Mouse (Mus musculus) layer of hippocampus, adult 11-12 months (tissue): ENCODE data around the gene Fam217a.
"Not testable (repeated sequence)": the region's sequence is repeated elsewhere in the genome, so short reads cannot be mapped to it uniquely, and the experiment has no call there.

Experiments used
- DNase-seq: peaks from one replicate; pipeline ENCODE4 v3.0.0; 2022; ENCODE audit warnings: low spot score

Gene Fam217a

GRCm38 (mm10) chr13:34924210-34924609 lies at the start of gene Fam217a, which contains the start of gene 4933417A18Rik:
Fam217a (minus strand) TSS chr13:34924310.
4933417A18Rik (plus strand) TSS chr13:34924409.
- no peak for DNase-seq

- DNase-seq, result no peak
Observed at GRCm38 (mm10) chr13:34973770-34974169, 49.7 kb upstream of the Fam217a start.

DNA sequence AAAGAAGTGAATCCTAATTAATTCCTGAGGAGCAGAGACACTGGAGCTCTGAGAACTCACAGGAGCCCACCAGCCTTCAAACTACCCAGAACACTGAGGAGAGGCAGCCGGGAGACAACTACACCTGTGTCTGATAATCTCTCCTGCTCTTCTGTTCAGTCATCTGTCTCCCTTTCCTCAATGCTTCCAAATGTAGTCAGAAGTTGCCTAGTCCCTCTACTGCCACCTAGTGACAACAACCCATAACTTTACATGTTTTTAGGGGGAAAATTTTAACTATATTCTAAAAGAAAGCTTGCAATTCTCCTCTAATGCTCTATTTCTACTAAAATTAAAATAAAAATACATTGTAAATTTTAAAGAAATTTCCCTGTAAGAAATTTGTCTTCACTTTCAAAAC lies 49.0 kb upstream of the Fam217a start:
- DNase-seq, result no peak

DNA sequence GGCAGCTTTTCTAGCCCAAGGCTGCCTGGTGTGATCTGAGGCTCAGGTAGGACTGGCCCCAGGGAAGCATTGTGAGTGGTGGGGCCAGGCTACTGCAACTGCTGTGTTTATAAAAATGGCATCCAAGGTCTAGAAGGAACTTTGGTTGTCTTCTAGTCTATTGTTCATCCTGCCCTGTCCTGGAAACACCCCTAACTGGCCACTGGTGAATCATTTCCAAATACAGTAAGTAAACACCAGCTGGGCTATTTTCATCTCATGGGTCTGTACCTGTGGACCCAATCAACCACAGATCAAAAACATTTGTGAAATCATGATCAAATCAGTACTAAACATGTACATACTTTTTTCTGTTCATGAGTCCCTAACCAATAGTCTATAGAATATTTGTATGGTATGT lies 48.3 kb upstream of the Fam217a start:
- DNase-seq, result not testable (repeated sequence)

- DNase-seq, result not testable (repeated sequence)
Observed at GRCm38 (mm10) chr13:34965647-34966046, 41.5 kb upstream of the Fam217a start.

GRCm38 (mm10) chr13:34964866-34965265 lies 40.8 kb upstream of the Fam217a start:
- no peak for DNase-seq

- no peak for DNase-seq
Observed at GRCm38 (mm10) chr13:34964419-34964818, 40.3 kb upstream of the Fam217a start.

GRCm38 (mm10) chr13:34963511-34964397 lies 39.6 kb upstream of the Fam217a start, which contains the start of gene Eci3:
Eci3 (minus strand) TSS chr13:34963810.
- DNase-seq, result peak; percentile 12

- DNase-seq, result no peak
Observed at GRCm38 (mm10) chr13:34960996-34961770, 37.1 kb upstream of the Fam217a start.

- DNase-seq, result not testable (repeated sequence)
Observed at GRCm38 (mm10) chr13:34958158-34958557, 34.0 kb upstream of the Fam217a start.

GRCm38 (mm10) chr13:34956901-34957300 lies 32.8 kb upstream of the Fam217a start:
- DNase-seq, result no peak

- not testable (repeated sequence) for DNase-seq
Observed at GRCm38 (mm10) chr13:34951437-34951836, 27.3 kb upstream of the Fam217a start.

DNA sequence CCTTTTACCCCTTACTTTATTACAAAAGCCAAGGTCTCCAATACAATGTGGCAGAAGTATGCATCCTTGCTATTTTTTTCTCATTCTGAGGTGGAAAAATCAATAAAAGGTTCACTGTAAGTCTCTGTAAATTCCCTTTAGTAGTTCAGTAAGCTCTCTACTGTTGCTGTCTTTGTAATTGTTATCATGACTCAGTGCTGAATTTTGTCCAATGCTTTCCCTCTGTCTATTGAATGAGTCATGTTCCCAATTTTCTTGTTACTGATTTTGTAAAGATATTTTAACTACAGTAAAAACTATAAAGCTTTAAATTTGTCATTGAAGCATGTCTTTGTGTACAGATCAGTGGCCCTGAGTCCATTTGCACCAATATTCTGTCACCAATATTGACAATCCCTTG lies 18.3 kb upstream of the Fam217a start:
- DNase-seq, result no peak

DNA sequence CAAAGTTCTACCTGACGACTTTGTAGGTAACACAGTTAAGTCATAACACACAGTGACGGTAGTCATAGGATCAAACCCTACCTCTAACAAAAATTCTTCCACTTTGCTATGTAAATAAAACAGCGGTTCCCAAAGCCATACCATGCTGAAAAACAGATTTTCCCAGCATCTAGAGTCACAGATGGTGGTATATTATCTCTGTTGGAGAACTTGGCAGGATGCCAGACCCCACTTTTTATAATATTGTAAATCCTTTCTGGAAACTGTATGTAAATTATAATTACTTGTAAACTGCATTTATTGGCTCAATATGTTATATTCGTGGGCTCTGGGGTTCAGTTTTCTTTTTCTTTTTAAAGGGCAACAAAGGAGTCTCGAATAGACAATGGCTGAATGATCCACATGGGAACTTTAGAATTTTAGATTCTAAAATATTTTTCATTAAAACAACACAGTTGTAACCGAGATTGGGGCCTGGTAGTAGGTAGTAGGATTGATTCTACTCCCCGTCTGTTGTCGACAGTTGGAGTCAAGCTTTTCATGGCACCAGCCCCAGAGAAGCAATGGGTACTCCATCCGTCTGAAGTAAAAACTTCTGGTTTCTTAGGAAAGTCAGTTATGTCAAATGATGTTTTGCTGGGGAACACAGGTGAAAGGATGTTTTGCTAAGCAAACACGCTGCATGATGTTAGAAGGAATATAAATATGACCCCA lies 11.0 kb upstream of the Fam217a start:
- peak; percentile 29 for DNase-seq

GRCm38 (mm10) chr13:34916520-34917167 lies 7.5 kb downstream of the Fam217a start:
- DNase-seq, result no peak

DNA sequence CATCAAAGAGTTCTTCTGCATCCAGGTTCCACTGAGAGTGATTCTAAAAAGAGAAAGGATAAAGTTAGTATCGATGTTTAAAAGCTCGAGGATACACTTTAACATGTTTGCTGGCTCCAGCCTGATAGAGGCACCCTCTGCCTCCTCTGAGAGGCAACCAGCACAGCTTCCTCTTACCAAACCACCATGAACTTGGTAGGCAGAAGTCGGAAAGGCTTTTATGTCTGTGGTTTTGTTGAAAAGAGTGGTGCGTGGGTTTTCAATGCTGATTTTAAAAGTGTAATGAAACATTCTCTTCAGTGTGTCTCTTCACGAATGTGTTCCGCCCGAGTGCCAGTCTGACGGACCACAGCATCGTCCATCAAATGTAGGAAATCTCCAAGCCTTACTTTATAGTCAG lies 9.5 kb downstream of the Fam217a start:
- no peak for DNase-seq

GRCm38 (mm10) chr13:34892871-34893270 lies 31.2 kb downstream of the Fam217a start:
- no peak for DNase-seq

DNA sequence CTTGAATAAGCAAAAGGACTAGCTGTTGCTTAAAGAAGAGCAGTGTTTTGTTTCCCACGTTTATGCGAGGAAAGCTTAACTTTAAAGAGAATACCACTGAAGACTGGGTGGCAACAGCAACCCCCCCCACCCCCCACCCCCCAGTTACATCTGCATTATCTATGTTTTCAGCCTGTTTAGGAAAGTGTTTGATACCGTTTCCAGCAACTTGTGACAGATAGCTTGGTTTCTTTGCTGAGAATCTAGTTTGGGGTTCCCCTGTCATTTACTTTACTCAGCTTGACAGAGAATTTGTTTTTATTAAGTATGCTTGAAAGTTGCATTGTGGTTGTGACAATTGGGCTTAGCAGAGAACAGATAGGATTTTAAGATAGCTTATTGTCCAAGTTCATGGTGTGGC lies 47.6 kb downstream of the Fam217a start:
- DNase-seq, result no peak

DNA sequence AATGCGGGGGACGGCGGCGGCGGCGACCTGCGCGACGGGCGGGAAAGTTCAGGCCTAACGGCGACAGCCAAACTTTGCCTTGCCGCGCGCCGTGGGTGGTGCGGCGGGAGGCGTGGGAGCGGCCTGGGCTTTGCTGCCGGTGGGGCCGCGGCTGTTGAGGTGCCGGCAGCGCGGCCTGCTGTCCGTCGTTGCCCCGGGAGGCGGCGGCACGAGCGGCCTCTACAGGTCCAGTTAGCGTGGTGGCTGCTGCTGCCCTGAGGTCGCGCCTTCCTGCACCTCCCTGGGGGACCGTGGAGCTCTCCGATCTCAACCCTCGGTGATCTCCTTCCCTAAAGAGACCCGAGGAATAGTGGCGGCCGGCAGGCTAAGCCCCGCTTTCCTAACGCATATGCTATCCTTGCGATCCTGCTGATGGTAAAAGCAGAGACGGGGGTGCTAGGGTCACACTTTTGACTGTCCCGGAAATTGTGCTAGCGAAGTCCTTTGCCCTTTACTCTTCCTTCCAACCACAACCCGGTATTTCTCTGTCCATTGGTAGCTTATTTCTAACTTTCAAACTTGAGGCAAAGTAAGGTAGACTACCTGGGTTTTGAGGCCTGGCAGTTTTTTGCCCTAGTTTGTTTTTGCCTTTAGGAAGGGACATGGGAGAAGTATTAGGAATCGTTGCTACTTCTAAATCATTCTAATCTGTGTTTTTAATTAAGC lies 48.2 kb downstream of the Fam217a start:
- peak; percentile 57 for DNase-seq

- DNase-seq, result peak; percentile 93
Observed at GRCm38 (mm10) chr13:34875166-34875710, 48.9 kb downstream of the Fam217a start, which contains the start of gene Prpf4b. Prpf4b (plus strand) TSS chr13:34875302.

DNA sequence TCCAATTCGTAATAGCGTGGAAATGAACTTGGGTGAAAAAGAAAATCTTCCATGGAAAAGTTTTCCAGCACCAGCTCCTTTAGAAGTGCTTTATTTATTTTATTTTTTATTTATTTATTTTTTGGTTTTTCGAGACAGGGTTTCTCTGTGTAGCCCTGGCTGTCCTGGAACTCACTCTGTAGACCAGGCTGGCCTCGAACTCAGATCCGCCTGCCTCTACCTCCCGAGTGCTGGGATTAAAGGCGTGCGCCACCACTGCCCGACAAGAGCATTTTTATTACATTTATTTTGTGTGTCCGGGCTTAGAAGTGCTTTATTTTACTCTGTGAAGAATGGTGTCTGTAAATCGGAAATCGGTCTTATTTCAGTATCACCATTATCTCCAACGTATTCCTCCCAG lies 49.4 kb downstream of the Fam217a start:
- peak; percentile 32 for DNase-seq
